Mouse (Mus musculus) ES-E14 (cell line): ENCODE results near the gene Oas1c.

Source experiments
- CHD2 ChIP-seq: IDR thresholded peaks from 2 replicates; pipeline ENCODE4 v1.6.1; 2014; ENCODE audit warnings: mild to moderate bottlenecking, low read depth, low read length, inconsistent platforms
- HCFC1 ChIP-seq: IDR thresholded peaks from 2 replicates; pipeline ENCODE4 v1.6.1; 2012; ENCODE audit warnings: low read length, inconsistent platforms, borderline replicate concordance; ENCODE audit not compliant: insufficient read depth

DNA sequence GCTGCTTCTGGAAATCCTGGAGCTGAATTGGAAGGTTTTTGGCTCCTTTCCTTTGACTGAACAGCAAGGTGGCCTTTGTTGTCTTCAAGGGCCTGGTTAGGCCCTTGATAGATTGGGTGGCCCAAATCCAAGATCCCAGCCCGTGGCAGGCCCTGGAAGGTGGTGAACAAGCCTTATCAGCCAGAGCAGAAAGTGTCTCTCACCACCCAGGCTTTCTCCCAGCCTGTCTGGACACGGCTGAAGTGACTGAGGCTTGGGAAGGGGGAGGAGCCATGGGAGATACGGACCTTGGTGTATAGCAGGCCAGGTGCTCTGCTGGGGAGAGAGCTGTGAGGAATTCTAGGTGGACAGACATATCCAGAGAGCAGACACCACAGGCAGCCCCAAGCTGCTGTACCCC is 42.9 kb downstream of the Oas1c start:
- TF ChIP-seq CHD2 (no peak), HCFC1 (no peak)
